Mouse (Mus musculus) liver, embryonic 14.5 days (tissue): ENCODE results near the gene Senp5.

Experiments used
- CTCF ChIP-seq: IDR thresholded peaks from 2 replicates; pipeline ENCODE4 v1.5.1; 2016; ENCODE audit warnings: antibody characterized with exemption, low read depth, control low read depth
- EP300 ChIP-seq: IDR thresholded peaks from 2 replicates; pipeline ENCODE4 v1.6.1; 2016; ENCODE audit warnings: antibody characterized with exemption, low read depth

DNA sequence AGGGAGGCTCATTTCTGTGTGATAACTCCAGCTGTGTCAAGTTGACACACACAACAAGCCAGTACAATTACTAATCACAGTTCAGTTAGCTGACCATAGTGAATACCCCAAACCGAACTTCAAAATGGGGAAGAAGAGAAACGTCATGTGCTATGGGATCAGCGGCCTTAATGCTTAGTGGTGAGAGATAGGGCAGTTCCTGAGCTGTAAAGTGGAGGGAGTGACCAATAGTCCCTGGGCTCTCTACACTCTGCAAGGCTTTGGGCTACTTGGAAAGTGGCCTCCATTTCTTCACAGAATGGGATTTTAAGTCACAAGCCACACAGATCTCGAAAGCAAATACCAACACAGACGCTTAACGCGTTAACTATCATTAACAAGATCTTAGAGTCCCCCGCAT lies 55.8 kb downstream of the Senp5 start:
- TF ChIP-seq CTCF (no peak), EP300 (no peak)
